Mouse (Mus musculus) adipocyte (in vitro differentiated cells): ENCODE results near the gene Fam43a.

ENCODE experiments used
- DNase-seq: peaks from one replicate; pipeline ENCODE4 v3.0.0-alpha.2; 2016; ENCODE audit warnings: low spot score

Gene Fam43a

DNA sequence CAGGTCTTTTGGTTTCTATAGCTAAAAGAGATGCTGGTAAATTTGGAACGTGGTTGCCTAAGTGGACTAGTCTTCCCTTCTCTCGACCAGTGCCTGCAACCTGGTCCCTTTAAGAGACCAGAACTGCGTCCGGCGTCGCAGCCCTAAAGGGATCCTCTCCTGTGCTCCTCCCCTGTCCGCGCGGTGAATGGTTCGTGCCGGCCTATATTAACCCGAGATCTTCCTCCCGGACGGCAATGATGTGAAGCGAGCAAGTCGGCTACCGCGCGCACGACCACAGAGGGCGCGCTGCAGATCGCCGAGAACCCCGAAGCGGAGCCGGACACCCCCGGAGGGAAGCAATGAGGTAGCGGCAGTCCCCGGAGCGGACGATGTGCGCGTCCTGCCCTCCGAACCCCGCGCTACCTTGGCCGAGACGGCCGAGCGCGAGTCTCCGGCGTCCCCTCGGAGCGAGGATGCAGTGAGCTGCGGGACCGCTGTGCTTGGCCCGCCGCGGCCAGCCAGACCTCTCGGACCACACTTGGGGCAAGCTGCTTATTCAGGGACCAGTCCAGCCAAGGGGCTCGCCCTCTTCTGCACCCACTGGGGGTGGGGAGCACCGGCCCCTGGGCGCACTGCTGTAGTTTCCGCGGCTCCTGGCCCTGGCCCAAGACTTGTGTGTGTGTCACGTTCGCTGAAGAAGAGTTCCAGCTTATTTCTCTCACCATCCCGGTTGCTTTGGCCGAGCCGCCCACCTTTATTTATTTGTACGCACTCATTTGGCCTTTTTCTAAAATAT, at the start of gene Fam43a:
Gene Fam43a (plus strand): TSS at position 233 of the 778 bp plus-strand sequence.
- DNase-seq, result peak; percentile 98

DNA sequence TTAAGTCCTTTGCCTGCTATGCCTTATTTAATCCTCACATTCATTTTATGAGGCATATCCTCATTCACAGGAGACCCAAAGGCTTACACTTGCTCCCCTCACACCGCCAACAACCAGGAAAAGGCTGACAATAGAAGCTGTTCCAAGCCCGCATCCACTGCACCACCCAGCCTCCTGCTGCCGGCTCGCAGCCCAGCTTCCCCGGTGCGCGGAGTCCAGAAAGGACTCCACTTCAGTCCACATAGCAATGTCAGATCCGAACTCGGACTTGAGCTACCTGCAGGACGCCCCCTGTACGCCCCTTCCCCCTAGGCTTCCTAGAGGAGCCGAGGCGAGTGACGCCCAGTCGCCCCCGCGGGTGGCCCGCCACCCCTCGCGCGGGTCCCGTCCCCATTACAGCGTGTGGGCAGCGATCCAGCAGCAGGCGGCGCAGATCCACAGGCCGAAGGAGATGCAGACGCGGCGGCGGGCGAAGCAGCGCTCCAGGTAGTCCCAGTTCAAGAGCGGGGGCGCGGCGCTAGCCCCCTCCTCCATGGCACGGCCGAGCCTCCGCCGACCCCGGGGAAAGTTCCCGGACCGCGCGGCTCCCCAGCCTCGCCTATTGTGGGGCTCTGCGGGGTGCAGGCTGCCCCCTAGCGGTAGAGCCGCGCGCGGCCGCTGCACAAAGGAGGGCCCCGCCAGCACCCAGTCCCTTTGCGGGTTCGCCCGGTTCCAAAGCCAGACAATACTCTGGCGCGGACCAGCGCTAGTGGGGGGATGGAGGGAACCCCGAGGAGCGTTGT, 49.4 kb upstream of the Fam43a start:
- peak; percentile 61 for DNase-seq

DNA sequence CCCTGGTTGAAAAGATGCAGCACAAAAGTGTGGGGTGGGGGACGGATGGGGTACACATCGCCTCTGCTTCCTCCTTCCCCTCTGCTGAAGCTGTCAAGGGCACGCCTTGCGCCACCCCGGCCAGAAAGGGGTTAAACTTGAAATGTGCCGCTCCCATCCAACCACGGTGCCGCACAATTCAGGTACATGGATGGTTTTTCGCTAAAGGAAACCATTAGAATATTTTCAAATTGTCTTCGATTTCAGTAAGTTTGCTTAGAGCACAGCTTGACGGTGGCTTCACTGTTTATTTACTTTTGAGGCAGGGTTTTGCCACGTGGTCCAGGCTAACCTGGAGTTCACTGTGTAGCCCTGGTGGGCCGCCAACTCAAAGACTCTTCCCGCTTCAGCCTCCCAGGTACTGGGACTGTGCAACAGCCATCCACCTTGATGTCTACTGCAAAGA, 48.8 kb upstream of the Fam43a start, which contains the start of gene Tmem44:
Gene Tmem44 (minus strand): TSS at position 95 of the 445 bp plus-strand sequence.
- DNase-seq, result no peak

DNA sequence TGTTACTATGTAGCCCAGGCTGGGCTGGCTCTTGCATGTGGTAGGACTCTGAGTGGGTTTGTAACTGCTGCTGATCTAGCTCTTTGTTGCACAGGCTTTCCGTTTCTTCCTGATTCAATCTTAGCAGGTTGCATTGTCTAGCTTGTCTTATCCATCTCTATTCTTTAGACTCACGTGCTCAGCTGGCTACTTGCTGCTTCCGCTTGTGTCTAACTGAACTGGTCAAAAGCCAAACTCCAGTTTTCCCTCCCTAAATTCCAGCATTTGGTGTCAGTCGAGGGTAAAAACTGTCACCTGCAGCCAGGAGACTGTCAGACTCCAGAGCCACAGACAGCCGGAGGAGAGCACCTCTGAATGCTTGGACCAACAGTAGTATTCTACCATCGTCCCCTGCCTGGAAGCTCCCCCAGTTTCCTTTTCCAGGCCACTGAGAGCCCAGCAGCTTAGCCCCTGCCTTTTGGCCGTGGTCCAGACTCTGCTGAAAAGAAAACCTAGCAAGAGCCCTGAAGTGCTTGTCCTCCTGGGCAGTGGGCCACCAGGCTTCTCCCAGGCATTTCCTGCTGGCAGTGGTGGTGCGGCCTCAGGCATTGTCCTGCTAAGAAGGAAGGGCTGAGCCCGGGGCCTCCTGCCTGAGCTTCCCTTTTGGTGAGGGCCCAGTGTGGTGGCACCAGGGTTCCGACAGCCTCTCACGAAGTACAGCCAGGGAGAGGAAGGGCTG, 46.7 kb upstream of the Fam43a start:
- DNase-seq, result peak; percentile 88

DNA sequence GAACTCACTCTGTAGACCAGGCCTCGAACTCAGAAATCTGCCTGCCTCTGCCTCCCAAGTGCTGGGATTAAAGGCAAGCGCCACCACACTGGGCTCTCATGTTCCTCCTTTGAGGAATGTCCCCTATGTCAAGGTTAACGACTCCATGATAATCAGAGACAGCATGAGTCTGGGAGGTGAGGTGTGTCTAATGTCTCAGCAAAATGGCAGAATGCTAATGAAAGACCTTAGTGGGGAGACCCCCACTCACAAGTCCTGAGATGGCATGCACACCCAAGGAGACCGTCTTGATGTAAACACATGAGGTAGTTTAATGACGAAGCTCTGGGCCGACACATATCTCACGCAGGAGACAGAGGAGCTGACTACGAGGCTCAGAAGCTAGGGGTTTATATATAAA, 45.4 kb upstream of the Fam43a start:
- no peak for DNase-seq

DNA sequence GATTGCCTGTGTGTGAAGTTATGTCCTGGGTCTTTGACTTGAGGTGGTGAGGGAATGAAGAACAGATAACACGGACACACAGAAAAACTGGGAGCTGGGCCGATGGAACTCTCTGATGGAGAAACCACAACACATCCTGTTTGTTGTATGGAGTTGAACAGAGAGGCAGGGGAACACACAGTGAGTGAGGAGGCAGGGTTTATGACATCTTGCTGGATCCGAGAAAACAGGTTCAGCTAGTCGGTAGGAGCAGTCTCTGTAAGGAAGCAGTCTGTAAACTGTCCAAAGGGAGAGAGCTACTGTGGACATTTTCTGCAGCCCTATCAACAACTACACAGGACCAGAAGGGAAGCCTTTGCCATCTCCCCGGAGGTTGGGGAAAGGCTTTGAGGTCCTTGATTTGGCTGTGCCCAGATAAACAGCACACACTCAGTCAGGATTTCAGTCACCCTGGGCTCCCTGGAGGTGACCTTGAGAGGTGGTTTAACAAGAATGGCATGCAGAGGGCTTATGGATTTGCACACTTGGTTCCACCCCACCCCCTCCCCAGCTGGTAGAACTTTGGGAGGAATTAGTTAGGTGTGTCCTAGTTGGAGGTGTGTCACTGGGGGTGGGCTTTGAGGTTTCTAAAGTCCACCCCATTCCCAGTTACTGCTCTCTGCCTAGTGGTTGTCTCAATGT, 40.1 kb upstream of the Fam43a start:
- DNase-seq, result no peak

DNA sequence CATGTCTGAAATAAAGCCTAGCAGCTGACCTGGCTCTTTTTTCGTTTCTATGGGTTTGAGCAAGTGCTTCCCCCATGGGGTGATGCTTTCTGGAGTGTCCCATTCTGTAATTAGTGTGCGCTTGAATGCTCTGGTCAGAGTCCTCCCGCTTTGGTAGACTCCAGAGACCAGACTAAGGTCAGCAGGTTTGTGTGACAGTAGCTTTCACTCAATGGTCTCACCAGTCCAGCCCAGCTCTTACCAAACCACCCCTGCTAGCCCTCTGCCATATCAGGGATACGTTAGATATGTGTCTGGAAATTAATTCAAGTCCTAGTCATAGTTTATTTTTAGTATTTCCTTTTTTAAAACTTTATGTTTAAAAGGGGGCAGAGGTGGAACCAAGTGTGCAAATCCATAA, 38.9 kb upstream of the Fam43a start:
- no peak for DNase-seq

DNA sequence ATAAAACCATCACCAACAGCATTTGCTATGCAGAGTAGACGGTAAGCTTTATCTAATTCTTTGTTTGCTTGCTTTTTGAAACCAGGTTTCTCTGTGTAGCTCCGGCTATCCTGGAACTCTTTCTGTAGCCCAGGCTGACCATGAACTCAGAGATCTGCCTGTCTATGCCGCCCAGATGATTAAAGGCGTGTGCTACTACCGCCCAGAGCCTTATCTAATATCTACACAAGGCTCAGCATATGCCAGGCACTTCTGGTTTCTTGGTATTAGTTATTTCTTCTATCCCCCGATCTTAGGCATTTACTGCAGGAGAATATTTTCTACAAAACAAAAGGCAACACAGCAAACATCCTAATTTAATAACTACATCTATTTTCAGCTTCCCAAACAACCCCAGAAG, 33.9 kb upstream of the Fam43a start:
- no peak for DNase-seq

DNA sequence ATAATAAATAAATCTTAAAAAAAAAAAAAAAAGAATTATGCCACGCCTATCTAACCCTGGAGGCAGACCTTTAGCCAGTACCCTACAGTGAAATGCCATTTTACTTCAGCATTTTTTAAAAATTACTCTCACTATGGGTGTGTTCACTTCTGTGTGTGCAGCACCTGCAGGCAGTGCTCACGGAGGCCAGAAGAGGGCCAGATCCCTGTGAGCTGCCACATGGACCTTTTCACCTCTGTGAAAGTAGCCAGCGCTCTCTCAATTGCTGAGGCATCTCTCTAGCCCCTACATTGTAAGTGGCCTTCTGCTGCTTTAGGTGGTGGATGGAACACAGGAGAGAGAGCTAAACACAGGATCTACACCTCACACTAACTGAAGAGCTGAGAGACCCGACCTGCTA, 29.4 kb upstream of the Fam43a start:
- DNase-seq, result no peak

DNA sequence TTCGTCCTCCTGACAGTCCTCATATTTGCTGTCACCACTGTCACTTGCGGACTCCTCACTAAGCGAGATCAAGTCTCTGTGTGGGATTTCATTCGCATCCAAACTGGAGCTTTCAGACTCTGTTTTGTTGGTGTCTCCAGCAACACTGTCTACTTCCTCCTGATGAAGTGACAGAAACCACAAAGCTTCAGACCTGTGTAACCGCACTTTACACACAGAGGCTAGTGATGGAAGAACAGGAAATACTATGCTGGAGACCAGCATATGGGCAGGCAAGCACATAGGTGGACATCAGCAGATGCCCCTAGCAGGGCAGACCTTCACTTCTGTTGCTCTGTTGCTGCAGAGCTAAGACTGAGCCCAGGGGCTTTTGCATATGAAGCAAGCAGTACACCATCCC, 28.1 kb upstream of the Fam43a start:
- no peak for DNase-seq

DNA sequence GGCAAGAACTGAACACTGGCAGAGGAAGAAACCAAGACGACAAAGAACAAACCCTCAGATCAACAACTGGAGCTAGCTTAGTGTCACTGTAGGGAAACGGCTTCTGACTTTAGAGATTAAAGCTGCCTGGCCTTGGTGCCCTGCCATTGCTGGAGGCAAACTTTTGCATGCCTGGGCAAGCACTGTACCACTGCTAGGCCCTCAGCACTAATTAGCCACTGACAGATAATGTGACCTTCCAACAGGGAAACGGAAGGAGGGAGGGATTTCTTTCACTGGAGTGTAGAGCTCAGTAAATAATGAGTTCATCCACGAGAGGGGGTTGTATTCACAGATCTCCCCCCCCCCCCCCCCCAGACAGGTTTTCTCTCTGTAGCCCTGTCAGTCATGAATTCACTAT, 27.3 kb upstream of the Fam43a start:
- DNase-seq, result no peak

DNA sequence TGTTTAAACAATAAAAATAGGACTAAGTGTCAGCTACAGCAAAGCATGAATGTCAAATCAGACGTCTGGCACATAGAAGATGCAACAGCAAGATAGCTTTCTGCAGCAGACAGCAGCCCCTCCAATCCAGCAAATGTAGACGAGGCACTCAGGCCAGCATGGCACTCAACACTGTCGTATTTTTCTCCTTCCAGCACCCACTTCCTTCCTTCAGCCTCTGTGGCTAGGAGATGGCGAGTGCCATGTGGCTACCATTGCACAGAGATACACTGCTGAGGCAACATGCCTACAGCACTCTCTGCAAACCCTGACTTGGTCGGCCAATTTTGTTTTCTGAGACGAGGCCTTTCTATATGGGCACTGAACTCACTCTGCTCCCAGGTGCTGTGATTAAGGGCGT, 23.7 kb upstream of the Fam43a start:
- DNase-seq, result no peak

DNA sequence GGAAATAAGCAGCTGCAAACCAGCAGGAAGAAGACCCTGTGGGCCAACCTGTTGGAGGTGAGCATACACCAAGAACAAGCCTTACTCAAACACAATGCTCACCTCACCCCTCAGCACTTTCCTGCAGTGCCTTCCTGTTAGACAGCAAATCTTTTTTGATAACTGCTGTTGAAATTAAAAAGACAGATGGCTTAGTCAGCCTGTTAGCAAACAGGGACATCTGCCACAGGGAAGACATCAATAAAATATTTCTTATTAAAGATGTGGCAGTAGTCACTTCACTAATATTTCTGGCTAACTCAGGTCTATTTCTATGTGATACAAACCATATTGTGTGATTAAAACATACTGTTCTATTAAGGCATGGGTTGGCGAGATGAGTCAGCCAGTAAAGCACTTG, 23.1 kb upstream of the Fam43a start:
- DNase-seq, result no peak

DNA sequence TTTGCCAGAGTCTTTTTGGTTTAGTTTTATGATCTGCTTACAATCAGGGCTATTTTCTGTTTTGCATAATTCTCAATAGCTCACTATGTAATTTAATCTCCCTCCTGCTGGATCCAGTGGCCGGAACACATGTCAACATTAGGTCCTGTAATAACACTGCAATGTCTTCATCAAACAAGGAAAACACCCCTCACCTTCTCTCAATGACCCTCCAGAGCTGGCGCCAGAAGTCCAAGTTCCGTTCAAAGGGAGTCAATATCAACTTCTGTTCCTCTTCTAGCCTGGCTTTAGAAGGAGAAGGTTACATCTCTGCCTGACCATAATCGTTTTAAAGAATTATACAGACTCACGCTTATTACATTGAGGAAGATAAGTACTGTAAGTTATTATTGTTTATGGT, 18.8 kb upstream of the Fam43a start:
- DNase-seq, result no peak

DNA sequence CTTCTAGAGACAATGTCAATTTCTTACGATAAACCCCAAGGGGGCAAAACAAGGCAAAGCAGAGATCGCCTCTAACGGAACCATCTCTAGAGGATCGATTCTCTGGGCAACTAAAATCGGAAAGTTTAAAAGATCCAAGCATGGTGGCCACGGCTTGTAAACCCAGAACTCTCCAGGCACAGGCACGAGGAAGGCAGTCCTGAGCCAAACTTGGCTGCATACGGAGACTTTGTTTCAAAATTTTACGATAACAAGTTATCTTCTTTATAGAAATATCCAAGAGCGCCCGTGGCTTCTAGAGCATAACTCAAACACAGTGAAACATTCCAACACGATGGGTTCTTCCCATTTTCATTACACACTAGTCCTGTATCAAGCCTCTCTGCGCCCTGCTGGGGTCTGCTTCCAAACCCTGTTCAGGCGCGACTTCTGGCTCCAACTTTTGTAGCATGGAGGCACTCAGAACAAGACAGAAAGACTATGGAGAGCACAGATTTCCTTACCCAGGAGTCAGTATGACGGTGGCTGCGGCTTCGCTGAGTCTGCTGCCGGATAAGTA, 12.5 kb upstream of the Fam43a start:
- peak; percentile 12 for DNase-seq

DNA sequence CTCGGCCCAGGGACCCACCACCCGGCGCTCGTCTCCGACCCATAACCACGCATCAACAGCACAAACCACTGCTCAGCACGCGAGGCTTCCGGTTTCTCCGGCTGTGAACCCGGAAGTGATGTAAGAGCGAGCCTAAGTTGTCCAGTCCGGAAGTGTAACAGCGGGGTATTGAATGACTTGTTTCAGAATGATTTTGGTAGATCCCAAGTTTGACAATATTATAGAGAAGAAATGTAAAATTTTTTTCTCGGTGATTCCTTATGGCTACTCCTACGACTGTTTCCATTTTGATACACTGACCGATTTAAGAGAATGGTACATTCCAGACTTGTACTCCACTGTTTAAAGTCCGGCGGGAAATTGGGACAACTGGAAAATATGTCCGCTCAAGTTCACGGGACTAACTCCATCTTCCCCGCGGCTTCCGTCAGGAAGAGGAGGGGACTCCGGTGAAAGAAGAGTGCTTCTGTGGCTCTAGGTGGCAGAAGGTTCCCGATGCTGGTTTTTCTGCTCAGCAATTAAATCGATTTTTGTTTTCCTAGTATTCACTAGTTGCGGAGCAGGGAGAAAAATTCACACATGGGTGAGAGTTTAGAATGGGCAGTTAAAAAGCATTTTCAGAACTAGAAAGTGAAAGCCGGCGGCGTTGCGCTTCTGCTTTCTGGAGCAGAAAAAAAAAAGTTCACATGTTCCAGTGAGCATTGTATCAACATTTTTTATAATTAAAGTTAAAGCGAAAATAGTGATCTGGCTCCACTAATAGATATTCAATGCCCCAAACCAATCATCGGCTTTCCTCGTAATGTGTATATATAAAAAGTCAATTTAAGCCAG, 11.8 kb upstream of the Fam43a start, which contains the start of gene Lsg1:
Gene Lsg1 (minus strand): TSS at position 99 of the 834 bp plus-strand sequence.
- DNase-seq, result peak; percentile 98

DNA sequence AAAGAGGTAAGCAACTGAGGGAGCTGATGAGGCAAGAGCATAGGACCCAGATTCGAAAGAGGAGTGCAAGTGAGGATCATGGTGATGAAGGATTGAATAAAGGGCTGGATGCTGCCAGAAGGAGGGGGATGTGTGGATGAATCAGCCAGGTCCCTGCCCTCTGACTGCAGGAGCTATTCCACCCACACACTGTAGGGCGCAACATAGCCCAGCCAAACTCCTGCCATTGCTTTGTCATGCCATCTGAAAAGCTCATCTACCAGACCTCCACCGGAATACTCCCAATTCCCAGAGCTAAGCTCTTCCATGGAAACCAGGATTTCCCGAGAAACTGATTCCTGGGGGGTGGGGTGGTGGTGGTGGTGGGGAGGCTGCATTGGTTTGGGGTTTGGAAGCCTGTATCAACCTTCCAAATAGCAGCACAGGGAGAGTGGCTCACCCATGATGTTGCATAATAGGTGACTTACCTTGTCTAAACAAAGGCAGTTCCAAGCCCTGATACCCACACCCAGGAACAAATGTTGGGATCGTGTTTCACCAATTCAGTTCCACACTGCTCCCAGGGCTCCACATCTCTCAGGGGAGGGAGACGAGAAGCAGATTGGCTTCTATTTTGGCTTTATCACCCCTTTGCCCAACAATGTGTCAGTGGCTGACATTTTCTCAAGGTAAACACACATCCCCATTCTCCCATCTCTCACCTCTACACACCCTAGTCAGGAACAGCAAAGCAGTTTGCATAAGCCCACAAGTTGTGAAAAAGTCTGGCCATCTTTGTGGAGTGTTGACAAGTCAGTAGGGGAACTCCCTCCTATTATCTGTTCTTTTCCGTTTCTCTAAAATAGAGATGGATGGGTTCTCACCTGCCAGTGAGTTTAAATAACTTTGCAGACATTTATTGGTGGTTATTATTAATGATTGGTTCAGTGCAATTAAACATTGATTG, 9.0 kb upstream of the Fam43a start:
- DNase-seq, result no peak

DNA sequence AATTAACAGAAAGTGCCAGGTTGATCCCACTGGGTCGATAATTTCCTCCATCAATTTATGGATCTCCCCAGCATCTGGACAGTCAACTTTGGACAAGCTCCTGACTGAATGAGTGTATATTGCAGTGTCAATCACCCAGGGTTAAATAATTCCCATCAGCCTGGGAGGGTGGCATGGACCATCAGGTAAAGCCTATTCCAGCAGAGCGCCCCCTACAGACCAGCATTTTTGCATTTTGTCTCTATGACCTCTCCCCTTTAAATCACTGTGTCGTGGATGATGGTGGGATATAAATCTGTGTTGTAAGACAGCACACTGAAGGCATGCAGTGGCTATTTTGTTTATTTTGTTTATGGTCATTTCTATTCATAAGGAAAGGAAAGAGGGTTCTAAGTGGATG, 7.5 kb upstream of the Fam43a start:
- no peak for DNase-seq

DNA sequence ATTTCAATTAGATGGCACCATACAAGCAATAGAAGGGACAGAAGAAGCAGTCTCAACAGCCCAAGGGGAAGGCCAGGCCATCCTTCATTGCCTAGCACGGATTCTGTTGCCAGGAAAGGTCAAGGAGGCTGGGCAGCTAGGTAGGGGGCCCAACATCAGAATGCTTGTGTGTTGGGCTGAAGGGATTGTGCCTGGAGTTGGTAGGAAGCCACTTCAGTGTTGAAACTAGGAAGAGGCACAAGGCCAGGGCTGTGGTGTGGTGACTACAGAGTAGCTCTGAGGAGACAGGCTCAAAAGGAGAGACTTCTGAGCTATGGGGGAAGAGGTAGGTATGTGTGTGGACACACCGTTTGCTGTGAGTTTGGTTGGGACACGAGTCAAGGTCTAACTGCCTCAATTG, 4.2 kb upstream of the Fam43a start:
- DNase-seq, result peak; percentile 65
